Mouse (Mus musculus): ENCODE measurements around the gene Tpgs1.
A peak's percentile ranks its signal among the peaks of the same experiment; 100 is the strongest.

Gene Tpgs1

GRCm38 (mm10) chr10:79668771-79669575 is at the start of gene Tpgs1:
Gene Tpgs1 (plus strand): TSS chr10:79669369.
- Histone ChIP-seq H3K4me3 (replicated peaks; ENCODE audit: low read length) (peak within 1 kb of the TSS; percentile 100), H3K36me3 (ENCODE audit: insufficient read depth, low read length) (peaks cover 23% of the 10 kb centered on the region), H3K4me1 (replicated peaks; ENCODE audit: low read depth, low read length) (peaks cover 56% of the 10 kb centered on the region), H3K27me3 (ENCODE audit: insufficient read depth, low read length) (no peaks in the 10 kb centered on the region), H3K9me3 (ENCODE audit: low read length) (no peaks in the 10 kb centered on the region)
- TF ChIP-seq CTCF (conservative IDR thresholded peaks at IDR 0.05; ENCODE audit: low read length) = peak; percentile 93
- no peak for TF ChIP-seq NANOG (IDR thresholded peaks at IDR 0.05; ENCODE audit: borderline replicate concordance, low read length)
- no peak for TF ChIP-seq POU5F1 (IDR thresholded peaks at IDR 0.05; ENCODE audit: borderline replicate concordance, low read length)

GRCm38 (mm10) chr10:79623950-79624349 is 45.2 kb upstream of the Tpgs1 start:
- peaks cover 7% of the 10 kb centered on the region; the same call in 1 of the 2 replicates for H3K27me3 ChIP-seq (ENCODE audit: insufficient read depth, low read length)
- TF ChIP-seq NANOG (IDR thresholded peaks at IDR 0.05; ENCODE audit: borderline replicate concordance, low read length) (no peak), POU5F1 (IDR thresholded peaks at IDR 0.05; ENCODE audit: borderline replicate concordance, low read length) (no peak), CTCF (conservative IDR thresholded peaks at IDR 0.05; ENCODE audit: low read length) (no peak)
- H3K36me3 ChIP-seq (ENCODE audit: insufficient read depth, low read length) = no peaks in the 10 kb centered on the region
- no peak overlapping the region for H3K4me3 ChIP-seq (replicated peaks; ENCODE audit: low read length)
- peaks cover 23% of the 10 kb centered on the region for H3K4me1 ChIP-seq (replicated peaks; ENCODE audit: low read depth, low read length)
- H3K9me3 ChIP-seq (ENCODE audit: low read length) = no peaks in the 10 kb centered on the region

GRCm38 (mm10) chr10:79625398-79625797 is 43.8 kb upstream of the Tpgs1 start:
- TF ChIP-seq CTCF (conservative IDR thresholded peaks at IDR 0.05; ENCODE audit: low read length) (no peak), NANOG (IDR thresholded peaks at IDR 0.05; ENCODE audit: borderline replicate concordance, low read length) (no peak), POU5F1 (IDR thresholded peaks at IDR 0.05; ENCODE audit: borderline replicate concordance, low read length) (no peak)
- Histone ChIP-seq H3K27me3 (ENCODE audit: insufficient read depth, low read length) (peaks cover 7% of the 10 kb centered on the region; the same call in 1 of the 2 replicates), H3K4me3 (replicated peaks; ENCODE audit: low read length) (no peak overlapping the region), H3K36me3 (ENCODE audit: insufficient read depth, low read length) (no peaks in the 10 kb centered on the region), H3K4me1 (replicated peaks; ENCODE audit: low read depth, low read length) (peaks cover 30% of the 10 kb centered on the region), H3K9me3 (ENCODE audit: low read length) (no peaks in the 10 kb centered on the region)

GRCm38 (mm10) chr10:79626156-79626555 is 43.0 kb upstream of the Tpgs1 start:
- Histone ChIP-seq H3K4me3 (replicated peaks; ENCODE audit: low read length) (no peak overlapping the region), H3K27me3 (ENCODE audit: insufficient read depth, low read length) (peaks cover 7% of the 10 kb centered on the region; the same call in 1 of the 2 replicates), H3K9me3 (ENCODE audit: low read length) (no peaks in the 10 kb centered on the region), H3K4me1 (replicated peaks; ENCODE audit: low read depth, low read length) (peaks cover 22% of the 10 kb centered on the region), H3K36me3 (ENCODE audit: insufficient read depth, low read length) (no peaks in the 10 kb centered on the region)
- TF ChIP-seq NANOG (IDR thresholded peaks at IDR 0.05; ENCODE audit: borderline replicate concordance, low read length) (no peak), CTCF (conservative IDR thresholded peaks at IDR 0.05; ENCODE audit: low read length) (no peak), POU5F1 (IDR thresholded peaks at IDR 0.05; ENCODE audit: borderline replicate concordance, low read length) (no peak)

GRCm38 (mm10) chr10:79628377-79628776 is 40.8 kb upstream of the Tpgs1 start:
- Histone ChIP-seq H3K36me3 (ENCODE audit: insufficient read depth, low read length) (no peaks in the 10 kb centered on the region), H3K27me3 (ENCODE audit: insufficient read depth, low read length) (no peaks in the 10 kb centered on the region), H3K4me1 (replicated peaks; ENCODE audit: low read depth, low read length) (peaks cover 20% of the 10 kb centered on the region), H3K9me3 (ENCODE audit: low read length) (no peaks in the 10 kb centered on the region), H3K4me3 (replicated peaks; ENCODE audit: low read length) (no peak overlapping the region)
- TF ChIP-seq POU5F1 (IDR thresholded peaks at IDR 0.05; ENCODE audit: borderline replicate concordance, low read length) (no peak), NANOG (IDR thresholded peaks at IDR 0.05; ENCODE audit: borderline replicate concordance, low read length) (no peak), CTCF (conservative IDR thresholded peaks at IDR 0.05; ENCODE audit: low read length) (no peak)

GRCm38 (mm10) chr10:79631432-79631831 is 37.7 kb upstream of the Tpgs1 start:
- Histone ChIP-seq H3K9me3 (ENCODE audit: low read length) (no peaks in the 10 kb centered on the region), H3K27me3 (ENCODE audit: insufficient read depth, low read length) (no peaks in the 10 kb centered on the region), H3K4me1 (replicated peaks; ENCODE audit: low read depth, low read length) (peaks cover 27% of the 10 kb centered on the region), H3K36me3 (ENCODE audit: insufficient read depth, low read length) (no peaks in the 10 kb centered on the region), H3K4me3 (replicated peaks; ENCODE audit: low read length) (no peak overlapping the region)
- TF ChIP-seq NANOG (IDR thresholded peaks at IDR 0.05; ENCODE audit: borderline replicate concordance, low read length) (no peak), POU5F1 (IDR thresholded peaks at IDR 0.05; ENCODE audit: borderline replicate concordance, low read length) (no peak), CTCF (conservative IDR thresholded peaks at IDR 0.05; ENCODE audit: low read length) (no peak)

GRCm38 (mm10) chr10:79633006-79633777 is 36.0 kb upstream of the Tpgs1 start:
- Histone ChIP-seq H3K4me1 (replicated peaks; ENCODE audit: low read depth, low read length) (peaks cover 28% of the 10 kb centered on the region), H3K27me3 (ENCODE audit: insufficient read depth, low read length) (peaks cover 5% of the 10 kb centered on the region), H3K4me3 (replicated peaks; ENCODE audit: low read length) (no peak overlapping the region), H3K36me3 (ENCODE audit: insufficient read depth, low read length) (no peaks in the 10 kb centered on the region), H3K9me3 (ENCODE audit: low read length) (no peaks in the 10 kb centered on the region)
- TF ChIP-seq NANOG (IDR thresholded peaks at IDR 0.05; ENCODE audit: borderline replicate concordance, low read length) = no peak
- TF ChIP-seq POU5F1 (IDR thresholded peaks at IDR 0.05; ENCODE audit: borderline replicate concordance, low read length) = no peak

- H3K36me3 ChIP-seq (ENCODE audit: insufficient read depth, low read length) = no peaks in the 10 kb centered on the region
- H3K27me3 ChIP-seq (ENCODE audit: insufficient read depth, low read length) = peaks cover 28% of the 10 kb centered on the region
- H3K4me1 ChIP-seq (replicated peaks; ENCODE audit: low read depth, low read length) = peaks cover 45% of the 10 kb centered on the region
- TF ChIP-seq CTCF (conservative IDR thresholded peaks at IDR 0.05; ENCODE audit: low read length) (no peak), POU5F1 (IDR thresholded peaks at IDR 0.05; ENCODE audit: borderline replicate concordance, low read length) (no peak), NANOG (IDR thresholded peaks at IDR 0.05; ENCODE audit: borderline replicate concordance, low read length) (no peak)
- no peaks in the 10 kb centered on the region for H3K9me3 ChIP-seq (ENCODE audit: low read length)
- peak overlapping the region; percentile 91 for H3K4me3 ChIP-seq (replicated peaks; ENCODE audit: low read length)
These were observed 32.9 kb upstream of the Tpgs1 start for GRCm38 (mm10) chr10:79636287-79636686.
